In the genomic region with DNA sequence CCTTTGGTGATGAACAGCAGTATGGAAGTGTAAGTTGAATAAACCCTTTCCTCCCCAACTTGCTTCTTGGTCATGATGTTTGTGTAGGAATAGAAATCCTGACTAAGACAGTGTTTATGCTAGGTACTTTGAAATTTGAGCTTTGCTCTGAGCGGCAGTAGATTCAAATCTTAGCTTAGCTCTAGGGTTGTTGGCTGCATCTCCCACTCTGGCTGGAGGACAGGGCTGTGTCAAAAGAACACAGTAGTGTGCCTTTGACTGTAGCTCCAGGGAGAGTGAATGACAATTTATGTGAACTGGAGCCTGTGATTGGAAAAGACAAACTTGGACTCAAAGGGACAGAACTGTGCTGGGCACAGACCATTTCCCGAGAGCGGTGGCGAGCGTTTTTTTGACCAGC, we compare ENCODE assay signal across 26 mouse cellular contexts. TPM values are rescaled to one million over a fixed set of nuclear protein-coding genes. Genes with fewer than 3 reads are reported as not detected.
A peak's percentile ranks its signal among the peaks of the same experiment; 100 is the strongest.
DNase-seq lines count a peak whose midpoint lies in the region; ATAC-seq and TF ChIP-seq lines count a peak whose summit lies in the region.
"Had no signal": no experiment of that assay in that cellular context is flagged by ENCODE, and none has a peak within 500 bp of the region (broad histone marks: within the 10 kb centered on the region; RNA-seq: fewer than 3 reads in every experiment).

No protein-coding gene starts in this region.

- H3K27me3 ChIP-seq in liver, adult 2 months (ENCODE audit: control insufficient read depth, insufficient read depth, low read length), result no peaks in the 10 kb centered on the region
- H3K27me3 ChIP-seq in liver, postnatal 0 days (ENCODE audit: insufficient read depth, low read length), result no peaks in the 10 kb centered on the region
- H3K27me3 ChIP-seq: forebrain, embryonic 12.5 days; forebrain, embryonic 15.5 days; heart, embryonic 12.5 days; heart, embryonic 15.5 days; hindbrain, embryonic 13.5 days had no signal

- no peaks in the 10 kb centered on the region for H3K79me2 ChIP-seq in liver, adult 2 months (ENCODE audit: control insufficient read depth, insufficient read depth, low read length)

- TF ChIP-seq CTCF in liver, adult 2 months (IDR thresholded peaks at IDR 0.05; ENCODE audit: low read depth, low read length), result no peak
- no peak for TF ChIP-seq CTCF in liver, postnatal 0 days (IDR thresholded peaks at IDR 0.05; ENCODE audit: low read depth)

- H3K9ac ChIP-seq in liver, adult 2 months (ENCODE audit: low read depth, low read length), result no peak overlapping the region
- H3K9ac ChIP-seq in liver, postnatal 0 days (replicated peaks), result no peak overlapping the region
- H3K9ac ChIP-seq: embryonic facial prominence, embryonic 13.5 days; forebrain, embryonic 12.5 days; forebrain, embryonic 15.5 days; heart, embryonic 12.5 days; heart, embryonic 15.5 days; hindbrain, embryonic 13.5 days had no signal

- TF ChIP-seq POLR2A in liver, adult 2 months (IDR thresholded peaks at IDR 0.05; ENCODE audit: extremely low read depth, insufficient read depth, low read length), result no peak

- peaks cover 3% of the 10 kb centered on the region; the same call in 1 of the 2 replicates for H3K9me3 ChIP-seq in liver, postnatal 0 days (ENCODE audit: low read length)
- H3K9me3 ChIP-seq: embryonic facial prominence, embryonic 13.5 days; forebrain, embryonic 12.5 days; forebrain, embryonic 15.5 days; hindbrain, embryonic 10.5 days; hindbrain, embryonic 13.5 days had no signal

- no peak for TF ChIP-seq EP300 in liver, postnatal 0 days (IDR thresholded peaks at IDR 0.05; ENCODE audit: low read depth)

- H3K4me3 ChIP-seq in liver, adult 2 months (ENCODE audit: insufficient read depth, low read depth, low read length), result no peak overlapping the region
- H3K4me3 ChIP-seq in liver, postnatal 0 days (ENCODE audit: low read depth, low read length), result no peak overlapping the region
- H3K4me3 ChIP-seq: embryonic facial prominence, embryonic 10.5 days; embryonic facial prominence, embryonic 13.5 days; erythroblast, embryonic 14.5 days; forebrain, embryonic 12.5 days; forebrain, embryonic 15.5 days; heart, embryonic 12.5 days; heart, embryonic 15.5 days; hindbrain, embryonic 10.5 days; hindbrain, embryonic 13.5 days had no signal

- peaks cover 21% of the 10 kb centered on the region for H3K4me1 ChIP-seq in liver, adult 2 months (ENCODE audit: control insufficient read depth, insufficient read depth, low read length)
- H3K4me1 ChIP-seq in liver, postnatal 0 days (ENCODE audit: insufficient read depth), result peaks cover under 1% of the 10 kb centered on the region; the same call in 1 of the 2 replicates
- H3K4me1 ChIP-seq: embryonic facial prominence, embryonic 13.5 days; forebrain, embryonic 12.5 days; forebrain, embryonic 15.5 days; hindbrain, embryonic 10.5 days; hindbrain, embryonic 13.5 days had no signal

- peak; percentile 52 for DNase-seq in heart, adult 11 months
- no peak for DNase-seq in heart, adult 8-10 months (ENCODE audit: low spot score)
- DNase-seq in liver, adult 2 months (ENCODE audit: extremely low read depth, low read depth, low spot score), result peak; percentile 78
- DNase-seq in liver, postnatal 0 days, result no peak
- peak; percentile 41 for DNase-seq in adipocyte (ENCODE audit: low spot score)
- no peak for DNase-seq in ovary, postnatal 10 days (ENCODE audit: low spot score)
- DNase-seq: adrenal gland, adult 8-10 months; adrenal gland, postnatal 25 days; cerebellum, adult 11-12 months; cerebellum, adult 8-10 months; cerebellum, postnatal 36 days; embryo, embryonic 11 days; gastrocnemius, postnatal 36 days; heart, postnatal 10 days; heart, postnatal 36 days had no signal

- no peak for ATAC-seq in liver, postnatal 0 days
- ATAC-seq: CD4-positive, CD25-positive, alpha-beta regulatory T cell, adult 4 months; forebrain, embryonic 15.5 days; hindbrain, embryonic 16.5 days had no signal

- WGBS in liver, adult 2 months, result 80% methylated on average over 5 of the region's 5 CpGs
- WGBS in liver, postnatal 0 days (ENCODE audit: insufficient replicate concordance), result 90% methylated on average over 5 of the region's 5 CpGs

- H3K4me2 ChIP-seq in liver, postnatal 0 days (ENCODE audit: low read depth, low read length), result no peak overlapping the region
- H3K4me2 ChIP-seq: embryonic facial prominence, embryonic 13.5 days; forebrain, embryonic 12.5 days; forebrain, embryonic 15.5 days; heart, embryonic 12.5 days; heart, embryonic 15.5 days; hindbrain, embryonic 13.5 days had no signal

- no peak overlapping the region for H3K27ac ChIP-seq in liver, adult 2 months (replicated peaks; ENCODE audit: insufficient read depth, low read depth, low read length)
- no peak overlapping the region for H3K27ac ChIP-seq in liver, postnatal 0 days (ENCODE audit: low read depth)
- H3K27ac ChIP-seq: embryonic facial prominence, embryonic 10.5 days; embryonic facial prominence, embryonic 13.5 days; forebrain, embryonic 12.5 days; forebrain, embryonic 15.5 days; heart, embryonic 15.5 days; hindbrain, embryonic 10.5 days; hindbrain, embryonic 13.5 days had no signal

- no peaks in the 10 kb centered on the region for H3K36me3 ChIP-seq in liver, adult 2 months (ENCODE audit: control insufficient read depth, insufficient read depth, low read length)
- H3K36me3 ChIP-seq in liver, postnatal 0 days (replicated peaks; ENCODE audit: insufficient read depth, low read length), result no peaks in the 10 kb centered on the region
- H3K36me3 ChIP-seq: embryonic facial prominence, embryonic 13.5 days; forebrain, embryonic 12.5 days; forebrain, embryonic 15.5 days; heart, embryonic 12.5 days; heart, embryonic 15.5 days; hindbrain, embryonic 10.5 days; hindbrain, embryonic 13.5 days had no signal

RNA-seq across cellular contexts. Expression of gene Slc25a26, which starts 53.0 kb away (rescaled TPM):
- total RNA-seq in heart, adult 8-10 months (2022), result 10 to 100 TPM; 19.1 to 24.9 (median 23.6) TPM
- 5.7 and 6.5 TPM in 2 replicates for total RNA-seq in liver, adult 2 months (2014; rRNA removed)
- polyA plus RNA-seq in liver, adult 2 months (2012; rRNA removed), result 7.9 and 9.7 TPM in 2 replicates
- 3.0 and 3.6 TPM in 2 replicates for polyA plus RNA-seq in liver, postnatal 0 days (2015; fragmentation: Nextera tagmentation; extraction: Ambion mirVana)

Comparison
In these comparisons a context has a peak if more than half of its experiments do, and no peak if none do; other contexts are left out.
1. DNase-seq: peak in heart, adult 11 months (single experiment), liver, adult 2 months (single experiment) and adipocyte (single experiment); none in heart, adult 8-10 months (single experiment), liver, postnatal 0 days (single experiment) and ovary, postnatal 10 days (single experiment).